Mouse (Mus musculus) gastrocnemius, adult 18-20 months (tissue): ENCODE measurements around the gene Dleu7. TPM values are rescaled to one million over a fixed set of nuclear protein-coding genes. Genes with fewer than 3 reads are reported as not detected.
A peak's percentile ranks its signal among the peaks of the same experiment; 100 is the strongest.

Source experiments
- DNase-seq: peaks from one replicate; pipeline ENCODE4 v3.0.0; 2021; ENCODE audit warnings: low spot score
- total RNA-seq, 2 experiments: library from RNA; stranded (reverse); gene quantifications; 2 replicates each; pipeline ENCODE4 v1.2.3; 2021

The Dleu7 gene
- total RNA-seq, 2 experiments from 2014 or later, result 0.17 TPM; not detected in 1

GRCm38 (mm10) chr14:62288731-62289130 is 4.1 kb downstream of the Dleu7 start:
- no peak for DNase-seq

GRCm38 (mm10) chr14:62282974-62283373 is 9.9 kb downstream of the Dleu7 start:
- no peak for DNase-seq

- peak; percentile 11 for DNase-seq
Measured at GRCm38 (mm10) chr14:62273604-62274003, 19.2 kb downstream of the Dleu7 start.

- DNase-seq, result no peak
Measured at GRCm38 (mm10) chr14:62270698-62271396, 22.0 kb downstream of the Dleu7 start.

- DNase-seq, result peak; percentile 11
Measured at GRCm38 (mm10) chr14:62258978-62259536, 33.8 kb downstream of the Dleu7 start.

- DNase-seq, result no peak
Measured at GRCm38 (mm10) chr14:62258125-62258524, 34.7 kb downstream of the Dleu7 start.

- no peak for DNase-seq
Measured at GRCm38 (mm10) chr14:62256066-62256465, 36.8 kb downstream of the Dleu7 start.

- DNase-seq, result no peak
Measured at GRCm38 (mm10) chr14:62254371-62254770, 38.5 kb downstream of the Dleu7 start.

- DNase-seq, result peak; percentile 63
Measured at GRCm38 (mm10) chr14:62251999-62252398, 40.8 kb downstream of the Dleu7 start.

- no peak for DNase-seq
Measured at GRCm38 (mm10) chr14:62250046-62250445, 42.8 kb downstream of the Dleu7 start.

GRCm38 (mm10) chr14:62249251-62249650 is 43.6 kb downstream of the Dleu7 start:
- no peak for DNase-seq

GRCm38 (mm10) chr14:62248796-62249195 is 44.1 kb downstream of the Dleu7 start:
- no peak for DNase-seq

GRCm38 (mm10) chr14:62248345-62248744 is 44.5 kb downstream of the Dleu7 start:
- DNase-seq, result no peak

- no peak for DNase-seq
Measured at GRCm38 (mm10) chr14:62245557-62245956, 47.3 kb downstream of the Dleu7 start.

- DNase-seq, result no peak
Measured at GRCm38 (mm10) chr14:62243530-62243929, 49.3 kb downstream of the Dleu7 start.

- DNase-seq, result no peak
Measured at GRCm38 (mm10) chr14:62235969-62236368, 56.9 kb downstream of the Dleu7 start.

GRCm38 (mm10) chr14:62235214-62235613 is 57.6 kb downstream of the Dleu7 start:
- no peak for DNase-seq

- no peak for DNase-seq
Measured at GRCm38 (mm10) chr14:62230968-62231367, 61.9 kb downstream of the Dleu7 start.

- no peak for DNase-seq
Measured at GRCm38 (mm10) chr14:62227101-62227500, 65.7 kb downstream of the Dleu7 start.

- DNase-seq, result no peak
Measured at GRCm38 (mm10) chr14:62226576-62227047, 66.2 kb downstream of the Dleu7 start.
